Comparison of ENCODE assay signal across 15 mouse cellular contexts in genomic region chr11:87701108-87701507, GRCm38 (mm10).
"Had no signal": no experiment of that assay in that cellular context is flagged by ENCODE, and none has a peak within 500 bp of the region (broad histone marks: within the 10 kb centered on the region; RNA-seq: fewer than 3 reads in every experiment).

No protein-coding gene starts in this region.

- H3K9ac ChIP-seq: limb, embryonic 12.5 days; midbrain, embryonic 13.5 days had no signal

- H3K27me3 ChIP-seq: midbrain, embryonic 13.5 days had no signal

- H3K36me3 ChIP-seq: limb, embryonic 12.5 days; midbrain, embryonic 13.5 days had no signal

- H3K9me3 ChIP-seq: limb, embryonic 12.5 days; midbrain, embryonic 13.5 days had no signal

- ATAC-seq: intestine, embryonic 16.5 days; lung, postnatal 0 days; midbrain, embryonic 13.5 days had no signal

- DNase-seq: kidney, adult 8-10 months; kidney, postnatal 36 days; layer of hippocampus, adult 9-11 months; layer of hippocampus, postnatal 36 days; lung, adult 18-20 months; right cerebral cortex, postnatal 14 days; spleen, adult 18-20 months; thymus, adult 18-20 months; thymus, postnatal 14 days had no signal

- H3K27ac ChIP-seq: kidney, postnatal 0 days; limb, embryonic 12.5 days; macrophage; midbrain, embryonic 13.5 days had no signal

- H3K4me1 ChIP-seq: limb, embryonic 12.5 days; midbrain, embryonic 13.5 days had no signal

- H3K4me2 ChIP-seq: limb, embryonic 12.5 days; midbrain, embryonic 13.5 days had no signal

- H3K4me3 ChIP-seq: limb, embryonic 12.5 days; midbrain, embryonic 13.5 days had no signal
